Mouse (Mus musculus): ENCODE data around the gene Hmces. TPM values are rescaled to one million over a fixed set of nuclear protein-coding genes. Genes with fewer than 3 reads are reported as not detected.
"Not testable (repeated sequence)": the region's sequence is repeated elsewhere in the genome, so short reads cannot be mapped to it uniquely, and the experiment has no call there.

The Hmces gene
- polyA plus RNA-seq, 1 experiment from 2014 or later, result 49.3 TPM

- DNase-seq (ENCODE audit: low spot score), result peak; percentile 31
Observed at GRCm38 (mm10) chr6:87914326-87915102, 779 bp downstream of the Hmces start.

GRCm38 (mm10) chr6:87915939-87916338 lies 2.2 kb downstream of the Hmces start:
- peak; percentile 27 for DNase-seq (ENCODE audit: low spot score)

- DNase-seq (ENCODE audit: low spot score), result peak; percentile 48
Observed at GRCm38 (mm10) chr6:87921201-87921600, 7.5 kb downstream of the Hmces start.

GRCm38 (mm10) chr6:87923624-87924023 lies 9.9 kb downstream of the Hmces start:
- DNase-seq (ENCODE audit: low spot score), result no peak

GRCm38 (mm10) chr6:87935037-87935436 lies 21.3 kb downstream of the Hmces start:
- DNase-seq (ENCODE audit: low spot score), result no peak

- no peak for DNase-seq (ENCODE audit: low spot score)
Observed at GRCm38 (mm10) chr6:87937178-87937788, 23.5 kb downstream of the Hmces start.

GRCm38 (mm10) chr6:87938941-87939340 lies 25.2 kb downstream of the Hmces start:
- no peak for DNase-seq (ENCODE audit: low spot score)

GRCm38 (mm10) chr6:87942179-87942578 lies 28.4 kb downstream of the Hmces start:
- DNase-seq (ENCODE audit: low spot score), result no peak

GRCm38 (mm10) chr6:87962457-87962856 lies 48.7 kb downstream of the Hmces start:
- DNase-seq (ENCODE audit: low spot score), result not testable (repeated sequence)

GRCm38 (mm10) chr6:87970041-87970440 lies 56.3 kb downstream of the Hmces start:
- no peak for DNase-seq (ENCODE audit: low spot score)

GRCm38 (mm10) chr6:87979728-87980127 lies 66.0 kb downstream of the Hmces start:
- no peak for DNase-seq (ENCODE audit: low spot score)

GRCm38 (mm10) chr6:87980374-87981029 lies 66.8 kb downstream of the Hmces start:
- DNase-seq (ENCODE audit: low spot score), result peak; percentile 35

GRCm38 (mm10) chr6:87981030-87981485 lies 67.3 kb downstream of the Hmces start:
- peak; percentile 21 for DNase-seq (ENCODE audit: low spot score)

GRCm38 (mm10) chr6:87981547-87982256 lies 68.0 kb downstream of the Hmces start, which contains the start of gene H1fx:
H1fx (minus strand) TSS chr6:87981637.
- DNase-seq (ENCODE audit: low spot score), result peak; percentile 46

GRCm38 (mm10) chr6:87982506-87982905 lies 68.8 kb downstream of the Hmces start:
- DNase-seq (ENCODE audit: low spot score), result no peak

Small RNAs within 50 kb of the gene (microRNA-seq; reads per million reads assigned to microRNA genes)
- not detected for gene Gm47286 (ENCODE audit: borderline number of aligned reads)

Other genes starting within 250 kb of the Hmces start
- 16.8 and 17.4 TPM in 2 replicates for gene Aplf, start 241.7 kb upstream of the Hmces start, polyA plus RNA-seq (2015; fragmentation: Nextera tagmentation; extraction: Ambion mirVana)
- gene Efcc1, start 183.1 kb upstream of the Hmces start, polyA plus RNA-seq (2015; fragmentation: Nextera tagmentation; extraction: Ambion mirVana), result 0.18 and 0.26 TPM in 2 replicates
- 0.49 and 0.85 TPM in 2 replicates for gene Gp9, start 135.9 kb upstream of the Hmces start, polyA plus RNA-seq (2015; fragmentation: Nextera tagmentation; extraction: Ambion mirVana)
- gene Rab43, start 101.8 kb upstream of the Hmces start, polyA plus RNA-seq (2015; fragmentation: Nextera tagmentation; extraction: Ambion mirVana), result 9.9 and 11.7 TPM in 2 replicates
- gene Gm45140, start 78.1 kb upstream of the Hmces start, polyA plus RNA-seq (2015; fragmentation: Nextera tagmentation; extraction: Ambion mirVana), result 2.3 and 2.5 TPM in 2 replicates
- 75.0 and 78.3 TPM in 2 replicates for gene Isy1, start 75.1 kb upstream of the Hmces start, polyA plus RNA-seq (2015; fragmentation: Nextera tagmentation; extraction: Ambion mirVana)
- 1,228 and 1,268 TPM in 2 replicates for gene Cnbp, start 62.8 kb upstream of the Hmces start, polyA plus RNA-seq (2015; fragmentation: Nextera tagmentation; extraction: Ambion mirVana)
- 75.0 and 75.5 TPM in 2 replicates for gene Copg1, start 26.1 kb upstream of the Hmces start, polyA plus RNA-seq (2015; fragmentation: Nextera tagmentation; extraction: Ambion mirVana)
- gene H1fx, start 67.7 kb downstream of the Hmces start, polyA plus RNA-seq (2015; fragmentation: Nextera tagmentation; extraction: Ambion mirVana), result 15.7 and 26.5 TPM in 2 replicates
- 194 and 223 TPM in 2 replicates for gene Rab7, start 131.3 kb downstream of the Hmces start, polyA plus RNA-seq (2015; fragmentation: Nextera tagmentation; extraction: Ambion mirVana)
- gene Rpn1, start 170.5 kb downstream of the Hmces start, polyA plus RNA-seq (2015; fragmentation: Nextera tagmentation; extraction: Ambion mirVana), result 177 and 200 TPM in 2 replicates

All from thymus, postnatal 0 days (tissue).